Mouse (Mus musculus) hematopoietic multipotent progenitor cell, adult 10-12 weeks (in vitro differentiated cells): ENCODE data around the gene Fadd. TPM values are rescaled to one million over a fixed set of nuclear protein-coding genes. Genes with fewer than 3 reads are reported as not detected.

Experiments
- polyA plus RNA-seq: library from polyadenylated mRNA; stranded (reverse); fragments of >175 nt; gene quantifications from 2 replicates; pipeline ENCODE4 v1.2.3, GENCODE M21; 2012; ENCODE audit warnings: low replicate concordance

Fadd gene
- 3.2 and 3.9 TPM in 2 replicates for polyA plus RNA-seq

GRCm38 (mm10) chr7:144582284-144582980 is at the start of gene Fadd:
Gene Fadd (minus strand): TSS chr7:144582463.

DNA sequence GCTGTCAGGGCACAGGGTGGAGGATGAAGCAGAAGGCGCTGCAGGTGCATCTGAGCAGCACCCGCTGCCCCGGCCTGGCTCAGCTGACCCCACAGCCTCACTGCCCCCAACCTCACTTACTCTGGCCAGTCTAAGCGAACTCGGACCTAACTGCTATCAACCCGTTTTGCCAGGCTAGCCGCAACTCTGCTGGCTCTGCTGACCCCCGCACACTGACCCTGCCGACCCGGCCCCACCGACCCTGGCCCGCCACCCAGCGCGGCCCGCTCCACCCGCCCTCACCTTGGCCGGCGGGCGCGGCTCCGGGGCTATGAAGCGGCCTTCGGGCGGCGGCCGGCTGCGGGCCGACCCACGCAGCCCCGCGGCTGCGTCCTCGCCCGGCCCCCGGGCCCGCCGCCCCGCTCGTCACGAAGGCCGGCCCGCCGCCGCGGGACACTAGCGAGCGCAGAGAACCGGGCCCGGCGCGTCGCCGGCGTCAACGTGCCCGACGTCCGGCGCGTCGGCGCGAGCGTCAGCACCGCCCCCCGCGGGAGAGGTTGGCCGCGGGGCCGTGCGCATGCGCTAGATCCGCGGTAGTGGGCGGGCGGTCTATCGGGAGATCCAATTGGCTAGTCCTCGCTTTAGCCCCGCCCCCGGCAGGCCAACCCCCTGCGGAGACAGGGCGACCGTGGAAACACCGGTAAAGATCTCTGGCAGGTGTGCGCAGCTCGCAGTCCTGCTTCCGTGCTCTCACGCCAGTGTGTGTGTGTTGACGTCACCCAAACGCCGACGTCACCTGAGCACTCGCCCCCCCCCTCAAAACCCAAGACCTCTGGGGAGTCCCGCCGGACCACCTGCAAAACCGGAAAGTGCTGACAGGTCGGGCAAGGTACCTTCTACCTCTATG is 28.8 kb downstream of the Fadd start, which contains the start of gene Ppfia1:
TSS of gene Ppfia1 (minus strand) at position 493 of the 886 bp plus-strand sequence.

Other genes starting within 250 kb of the Fadd start
- gene Cttn, start 111.5 kb downstream of the Fadd start, polyA plus RNA-seq: 7.6 and 9.0 TPM in 2 replicates
- gene Ppfia1, start 28.7 kb downstream of the Fadd start, polyA plus RNA-seq: 45.9 and 82.1 TPM in 2 replicates
- gene Ano1, start 169.5 kb upstream of the Fadd start, polyA plus RNA-seq: 0.06 and 0.29 TPM in 2 replicates